Mouse (Mus musculus) layer of hippocampus, adult 9-10 months (tissue): ENCODE measurements around the gene March1.

Experiments
- DNase-seq: peaks from one replicate; pipeline ENCODE4 v3.0.0; 2022; ENCODE audit warnings: low spot score

March1 gene

DNA sequence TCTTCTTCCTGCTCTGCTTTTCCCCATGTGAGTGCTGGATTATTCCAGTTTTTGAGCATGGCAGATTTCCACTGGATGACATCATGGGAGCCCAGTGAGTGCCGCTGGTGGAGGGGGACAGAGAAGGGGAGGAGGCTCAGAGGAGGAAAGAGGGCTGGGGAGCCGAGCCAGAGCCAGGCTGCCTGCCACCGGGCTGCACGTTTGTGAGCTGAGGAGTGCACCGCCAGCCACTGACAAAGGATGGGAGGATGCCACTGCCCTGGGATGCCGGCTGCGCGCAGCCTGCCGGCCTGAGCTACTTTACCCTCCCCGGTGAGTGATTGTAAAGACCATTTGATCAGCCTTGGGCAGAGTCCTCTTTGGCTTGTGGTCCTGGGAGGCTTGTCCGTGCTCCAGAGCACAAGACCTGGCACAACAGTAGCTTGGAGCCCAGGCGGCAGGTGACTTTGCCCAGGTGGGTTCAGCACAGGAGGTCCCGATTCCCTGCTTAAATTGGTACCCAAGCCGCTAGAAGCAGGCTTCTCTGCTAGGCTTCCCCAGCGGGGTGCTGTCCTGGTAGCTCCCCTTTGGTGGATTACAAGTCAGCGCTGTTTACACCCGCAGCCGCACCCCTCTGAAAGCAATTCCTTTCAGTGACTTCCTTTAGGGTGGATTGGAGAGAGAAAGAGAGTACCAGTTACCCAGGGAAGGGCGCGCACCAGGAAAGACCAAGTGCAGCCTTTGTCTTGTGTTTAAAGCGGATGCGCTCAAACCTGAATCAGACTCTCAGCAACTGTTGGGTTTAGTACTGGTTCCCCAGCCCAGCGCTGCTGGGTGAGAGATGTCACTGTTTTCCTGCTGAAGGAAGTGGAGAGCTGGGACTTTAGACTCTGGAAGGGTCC, at the start of gene March1:
TSS of gene March1 (plus strand) at position 30 of the 881 bp plus-strand sequence.
- peak; percentile 61 for DNase-seq

- no peak for DNase-seq
These were observed 30.8 kb upstream of the March1 start for GRCm38 (mm10) chr8:65586909-65587308.

GRCm38 (mm10) chr8:65603241-65603640, 14.5 kb upstream of the March1 start:
- no peak for DNase-seq

- no peak for DNase-seq
These were observed 8.2 kb upstream of the March1 start for GRCm38 (mm10) chr8:65609509-65609908.

DNA sequence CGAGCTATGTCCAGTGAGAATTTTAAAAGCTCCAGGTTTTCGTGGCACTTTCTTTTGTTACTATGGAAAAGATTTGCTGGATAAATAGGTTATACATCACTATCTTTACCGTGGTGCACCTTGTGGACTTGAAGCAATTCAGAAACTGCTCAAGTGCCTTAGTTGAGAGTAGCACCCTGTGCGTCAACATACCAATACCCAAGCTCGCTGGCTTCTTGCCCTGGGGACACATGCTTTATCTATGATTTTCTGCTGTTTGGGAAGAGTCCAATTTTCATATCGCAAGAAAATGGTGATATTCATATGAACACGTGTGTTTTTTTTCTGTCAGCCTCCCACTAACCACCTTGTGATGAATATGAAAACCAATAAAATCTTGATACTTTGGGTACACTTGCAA, 1.3 kb downstream of the March1 start:
- DNase-seq: no peak

- DNase-seq: no peak
These were observed 27.2 kb downstream of the March1 start for GRCm38 (mm10) chr8:65644931-65645330.

DNA sequence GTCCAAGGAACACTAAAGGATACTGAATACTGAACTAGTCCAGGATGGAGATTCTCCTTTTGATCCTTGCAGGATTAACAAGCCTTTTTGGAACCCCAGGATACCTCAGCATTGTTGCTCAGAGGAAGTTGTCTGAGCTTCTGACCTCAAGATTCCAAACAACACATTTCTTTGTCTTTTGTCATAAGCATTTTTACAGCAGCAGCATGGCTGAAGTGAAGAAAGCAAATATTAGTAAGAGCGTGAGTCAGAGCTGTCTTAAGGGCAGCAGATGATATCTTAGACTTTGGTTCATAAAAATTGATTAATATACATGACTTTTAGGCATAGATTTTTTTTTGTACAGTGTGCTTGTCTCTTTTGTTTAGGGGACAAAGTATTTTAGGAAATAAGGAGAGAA, 27.8 kb downstream of the March1 start:
- DNase-seq: no peak

- DNase-seq: peak; percentile 11
These were observed 28.2 kb downstream of the March1 start for GRCm38 (mm10) chr8:65645945-65646344.

- no peak for DNase-seq
These were observed 38.2 kb downstream of the March1 start for GRCm38 (mm10) chr8:65655924-65656323.

DNA sequence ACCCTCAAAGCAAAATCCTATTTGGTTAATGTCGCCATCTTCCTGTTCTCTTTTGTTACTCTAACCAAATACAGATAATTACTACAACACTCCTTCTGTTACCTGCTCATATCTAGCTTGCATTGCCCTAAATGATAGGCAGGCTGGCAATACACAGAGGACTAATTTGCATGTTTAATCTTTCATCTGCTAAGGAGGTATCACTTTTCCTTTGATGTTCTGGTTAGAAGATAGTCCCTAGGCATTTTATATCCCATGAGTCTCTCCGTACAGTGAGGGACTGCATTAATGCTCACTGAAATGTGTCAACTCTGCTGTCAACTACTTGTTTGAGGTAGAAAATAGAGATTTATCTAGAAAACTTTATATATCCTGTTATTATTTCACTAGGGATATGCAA, 44.2 kb downstream of the March1 start:
- no peak for DNase-seq

GRCm38 (mm10) chr8:65665786-65666185, 48.1 kb downstream of the March1 start:
- DNase-seq: no peak

DNA sequence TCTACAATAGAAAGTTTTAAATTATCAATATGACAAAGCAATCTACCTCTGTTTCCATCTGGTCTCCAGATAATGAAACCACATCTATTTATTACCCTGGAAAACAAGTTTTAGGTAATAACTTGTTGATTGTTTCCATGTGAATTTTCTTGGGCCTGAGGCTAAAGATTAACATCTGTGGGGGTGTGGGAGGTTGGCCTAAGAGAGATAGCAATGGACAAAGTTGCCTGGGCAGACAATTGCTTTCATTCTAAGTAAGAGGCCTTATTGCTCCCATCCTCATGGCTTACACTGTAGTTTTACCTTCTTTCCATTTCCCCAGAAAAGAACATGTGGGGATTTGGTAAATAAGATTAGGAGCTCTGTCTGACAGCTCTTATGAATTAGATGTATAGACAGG, 125.4 kb downstream of the March1 start:
- no peak for DNase-seq

GRCm38 (mm10) chr8:65775815-65776214, 158.1 kb downstream of the March1 start:
- DNase-seq: no peak

DNA sequence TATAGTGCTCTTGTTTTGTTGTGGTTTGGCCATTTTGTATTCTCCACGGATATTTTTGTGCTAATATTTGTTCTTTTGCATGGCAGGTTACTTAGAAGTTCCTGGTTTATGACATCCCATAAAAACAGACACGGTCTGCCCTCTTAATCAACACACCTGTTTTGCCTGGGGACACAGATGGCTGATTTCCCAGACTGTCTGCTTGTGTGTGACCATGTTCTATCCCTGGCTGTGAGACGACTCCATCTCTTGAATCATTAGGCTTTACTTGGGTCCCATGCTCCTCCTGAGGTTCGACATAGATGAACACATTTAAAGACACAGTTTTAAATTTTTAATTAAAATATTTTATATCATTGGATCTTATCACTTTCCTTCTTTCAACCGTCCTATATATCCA, 163.5 kb downstream of the March1 start:
- DNase-seq: no peak

DNA sequence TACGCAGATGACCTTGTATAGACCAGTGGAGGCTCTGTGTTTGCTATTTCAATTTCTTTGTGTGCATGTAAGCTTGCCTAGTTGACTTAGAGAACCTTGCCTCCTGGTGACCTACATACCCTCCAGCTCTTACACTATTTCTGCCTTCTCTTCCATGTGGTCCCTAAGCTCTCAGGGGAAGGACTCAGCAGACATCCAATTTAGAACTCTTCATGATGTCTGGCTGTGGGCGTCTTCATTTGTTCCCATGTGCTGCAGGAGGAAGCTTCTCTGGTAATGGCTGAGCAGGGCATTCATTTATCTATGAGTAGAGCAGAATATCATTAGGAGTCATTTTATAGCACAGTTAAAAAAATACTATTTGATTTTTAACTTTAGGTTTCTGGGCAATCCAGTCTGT, 195.3 kb downstream of the March1 start:
- DNase-seq: no peak

DNA sequence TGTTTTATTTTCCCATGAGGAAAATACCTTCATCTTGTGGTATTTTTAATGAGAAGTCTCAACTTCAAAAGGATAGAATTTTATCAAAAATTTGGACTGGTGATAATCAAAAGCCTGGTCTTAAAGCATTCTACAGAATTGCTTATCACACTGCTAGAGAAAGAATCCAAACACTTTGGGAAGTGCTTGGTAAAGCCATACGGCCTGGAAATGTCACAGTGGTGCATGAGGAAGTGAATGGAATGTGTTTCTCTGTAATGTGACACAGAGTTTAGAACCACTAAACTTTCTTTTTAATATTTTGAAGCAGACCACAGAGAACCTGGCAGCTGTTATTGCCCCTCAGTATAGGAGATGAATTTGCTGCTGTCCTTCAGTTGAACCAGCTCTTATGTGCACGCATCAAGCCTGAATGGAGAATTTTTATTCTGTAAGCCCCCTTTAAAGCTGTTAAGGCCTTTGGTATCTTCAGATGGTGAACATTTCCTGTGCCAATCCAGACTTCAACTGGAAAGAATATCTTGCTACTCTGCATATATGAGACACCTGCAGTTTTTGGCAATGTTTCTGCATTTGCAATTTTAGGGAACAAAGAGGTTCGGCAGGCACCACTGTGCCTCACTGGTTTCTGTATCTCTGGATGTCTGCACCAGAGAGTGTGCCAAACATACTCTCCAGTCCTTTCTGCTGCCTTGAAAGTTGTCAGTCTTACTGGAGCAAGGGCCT, 304.8 kb downstream of the March1 start:
- peak; percentile 48 for DNase-seq

GRCm38 (mm10) chr8:65956948-65957347, 339.2 kb downstream of the March1 start:
- no peak for DNase-seq

- no peak for DNase-seq
These were observed 339.8 kb downstream of the March1 start for GRCm38 (mm10) chr8:65957492-65957891.

GRCm38 (mm10) chr8:65966502-65967222, 349.0 kb downstream of the March1 start:
- DNase-seq: no peak

GRCm38 (mm10) chr8:65967223-65967778, 349.6 kb downstream of the March1 start:
- DNase-seq: no peak

DNA sequence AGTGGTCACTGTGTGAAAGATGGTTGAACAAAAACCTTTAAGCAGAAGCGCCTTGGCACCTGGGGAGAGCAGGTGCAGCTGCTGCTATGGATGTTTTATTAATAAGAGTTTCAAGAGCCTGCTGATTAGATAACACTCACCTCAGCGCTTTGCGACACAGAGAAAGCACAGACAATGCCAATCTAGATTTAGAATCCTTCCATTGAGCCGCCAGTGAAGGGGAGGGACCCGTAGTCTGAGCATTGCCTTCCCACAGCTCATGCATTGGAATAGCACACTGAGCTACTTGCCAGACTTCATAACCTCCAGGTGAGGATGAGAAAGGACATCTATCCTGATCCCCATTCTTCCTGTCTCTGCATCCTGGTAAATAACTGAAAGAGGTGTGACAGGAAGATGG, 359.2 kb downstream of the March1 start:
- DNase-seq: no peak

DNA sequence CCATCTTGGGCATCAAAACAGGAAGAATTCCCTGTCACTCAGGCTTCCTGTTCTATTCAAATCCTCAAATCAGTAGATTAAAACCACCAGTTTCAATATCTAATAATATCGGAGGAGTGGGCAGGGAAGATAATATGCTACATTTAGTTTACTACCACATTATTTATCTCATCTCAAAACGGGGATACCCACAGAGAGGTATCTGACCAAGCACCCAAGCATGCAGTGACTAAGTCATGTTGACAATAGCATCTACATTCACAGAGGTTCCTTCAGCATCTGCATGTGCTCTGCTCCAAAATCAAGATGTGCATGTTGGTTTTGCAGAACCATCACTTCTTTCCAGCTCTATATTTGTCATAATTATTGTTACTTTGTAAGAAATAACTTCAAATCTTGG, 364.3 kb downstream of the March1 start:
- DNase-seq: no peak
